Comparison of ENCODE assay signal across 25 mouse cellular contexts in genomic region chr19:55762187-55762586, GRCm38 (mm10).
"Had no signal": no experiment of that assay in that cellular context is flagged by ENCODE, and none has a peak within 500 bp of the region (broad histone marks: within the 10 kb centered on the region; RNA-seq: fewer than 3 reads in every experiment).

No protein-coding gene starts in this region.

- H3K9me3 ChIP-seq: forebrain, embryonic 15.5 days; heart, embryonic 13.5 days; heart, embryonic 15.5 days; hindbrain, embryonic 13.5 days; hindbrain, embryonic 15.5 days; kidney, embryonic 15.5 days; limb, embryonic 15.5 days; liver, embryonic 12.5 days had no signal

- H3K4me2 ChIP-seq: forebrain, embryonic 15.5 days; heart, embryonic 11.5 days; heart, embryonic 13.5 days; heart, embryonic 15.5 days; hindbrain, embryonic 13.5 days; hindbrain, embryonic 15.5 days; kidney, embryonic 15.5 days; limb, embryonic 13.5 days; limb, embryonic 15.5 days; liver, embryonic 12.5 days had no signal

- H3K9ac ChIP-seq: forebrain, embryonic 15.5 days; forebrain, postnatal 0 days; heart, embryonic 13.5 days; heart, embryonic 15.5 days; hindbrain, embryonic 13.5 days; hindbrain, embryonic 15.5 days; kidney, embryonic 15.5 days; limb, embryonic 13.5 days; limb, embryonic 15.5 days; liver, embryonic 12.5 days; liver, embryonic 14.5 days had no signal

- DNase-seq: forebrain, postnatal 0 days; gastrocnemius, postnatal 10 days; gastrocnemius, postnatal 36 days; heart, adult 11 months; heart, adult 2 months; heart, postnatal 14 days; heart, postnatal 36 days; kidney, adult 11 months; kidney, postnatal 10 days; layer of hippocampus, adult 9-11 months; layer of hippocampus, postnatal 36 days; left cerebral cortex, postnatal 4 days had no signal

- H3K36me3 ChIP-seq: forebrain, embryonic 15.5 days; hindbrain, embryonic 13.5 days; hindbrain, embryonic 15.5 days had no signal

- H3K27ac ChIP-seq: forebrain, embryonic 15.5 days; heart, adult 2 months; heart, embryonic 13.5 days; heart, embryonic 15.5 days; hindbrain, embryonic 13.5 days; hindbrain, embryonic 15.5 days; hindbrain, postnatal 0 days; kidney, embryonic 15.5 days; limb, embryonic 13.5 days; limb, embryonic 15.5 days; liver, embryonic 12.5 days; liver, embryonic 14.5 days had no signal

- ATAC-seq: forebrain, embryonic 15.5 days; forebrain, postnatal 0 days; hindbrain, postnatal 0 days; intestine, embryonic 16.5 days; liver, embryonic 12.5 days had no signal

- H3K4me3 ChIP-seq: forebrain, embryonic 15.5 days; heart, adult 2 months; heart, embryonic 13.5 days; heart, embryonic 15.5 days; hindbrain, embryonic 13.5 days; hindbrain, embryonic 15.5 days; kidney, embryonic 15.5 days; limb, embryonic 13.5 days; limb, embryonic 15.5 days; liver, embryonic 12.5 days had no signal

- H3K27me3 ChIP-seq: forebrain, embryonic 15.5 days; heart, embryonic 13.5 days; heart, embryonic 15.5 days; hindbrain, embryonic 15.5 days; kidney, embryonic 15.5 days; limb, embryonic 13.5 days; limb, embryonic 15.5 days had no signal
